Comparison of ENCODE assay signal across 16 mouse cellular contexts in genomic region chr2:103012782-103013575, GRCm38 (mm10).
A peak's percentile ranks its signal among the peaks of the same experiment; 100 is the strongest.
DNase-seq lines count a peak whose midpoint lies in the region; ATAC-seq and TF ChIP-seq lines count a peak whose summit lies in the region.
"Had no signal": no experiment of that assay in that cellular context is flagged by ENCODE, and none has a peak within 500 bp of the region (broad histone marks: within the 10 kb centered on the region; RNA-seq: fewer than 3 reads in every experiment).

No protein-coding gene starts in this region.

- H3K27ac ChIP-seq in heart, adult 2 months: no peak overlapping the region
- no peak overlapping the region for H3K27ac ChIP-seq in lung, postnatal 0 days (ENCODE audit: low read length)
- H3K27ac ChIP-seq in MEL (ENCODE audit: control insufficient read depth, low read depth, low read length): no peak overlapping the region
- H3K27ac ChIP-seq: heart, embryonic 15.5 days; lung, embryonic 15.5 days; midbrain, embryonic 12.5 days; neural tube, embryonic 12.5 days had no signal

- no peaks in the 10 kb centered on the region for H3K9me3 ChIP-seq in lung, postnatal 0 days (ENCODE audit: low read length)
- H3K9me3 ChIP-seq in MEL (replicated peaks; ENCODE audit: insufficient read depth, low read length): no peaks in the 10 kb centered on the region
- H3K9me3 ChIP-seq: G1E; heart, embryonic 15.5 days; lung, embryonic 15.5 days; midbrain, embryonic 12.5 days; neural tube, embryonic 12.5 days had no signal

- no peak for TF ChIP-seq EP300 in heart, adult 2 months (IDR thresholded peaks at IDR 0.05; ENCODE audit: insufficient read depth, low read depth, low read length)
- TF ChIP-seq EP300 in lung, postnatal 0 days (IDR thresholded peaks at IDR 0.05): no peak
- TF ChIP-seq EP300 in MEL (IDR thresholded peaks at IDR 0.05; ENCODE audit: low read depth in 1 of 2, low read length in 2 of 2): no peak

- no peak overlapping the region for H3K9ac ChIP-seq in heart, adult 2 months (ENCODE audit: low read depth, low read length)
- H3K9ac ChIP-seq in lung, postnatal 0 days (replicated peaks; ENCODE audit: low read depth): no peak overlapping the region
- no peak overlapping the region for H3K9ac ChIP-seq in MEL (ENCODE audit: control insufficient read depth, low read depth, low read length, poor library complexity, severe bottlenecking)
- H3K9ac ChIP-seq: heart, embryonic 15.5 days; lung, embryonic 15.5 days; midbrain, embryonic 12.5 days; neural tube, embryonic 12.5 days had no signal

- H3K4me3 ChIP-seq in heart, adult 2 months: no peak overlapping the region
- H3K4me3 ChIP-seq in lung, postnatal 0 days (ENCODE audit: low read depth, low read length): no peak overlapping the region
- no peak overlapping the region for H3K4me3 ChIP-seq in lung, adult 2 months (replicated peaks; ENCODE audit: extremely low read depth, low read depth, low read length)
- H3K4me3 ChIP-seq in MEL (ENCODE audit: control insufficient read depth in 1 of 2, insufficient read depth in 1 of 2, low read depth in 2 of 2, low read length in 2 of 2): no peak overlapping the region
- H3K4me3 ChIP-seq: heart, embryonic 15.5 days; lung, embryonic 15.5 days; midbrain, embryonic 12.5 days; neural tube, embryonic 12.5 days had no signal

- intact Hi-C loops in heart, adult 2 months (cut with DNase I): no loop called here
- intact Hi-C loops in left cerebral cortex, postnatal 10 days (cut with DNase I): loop anchor here (10.0 kb wide), 1 partner anchor 208 kb away; no protein-coding TSS in a partner anchor

- ATAC-seq in lung, postnatal 0 days: no peak
- ATAC-seq: hindbrain, embryonic 16.5 days had no signal

- no peaks in the 10 kb centered on the region for H3K27me3 ChIP-seq in heart, adult 2 months (ENCODE audit: control insufficient read depth, insufficient read depth, low read length)
- H3K27me3 ChIP-seq in lung, postnatal 0 days (replicated peaks; ENCODE audit: insufficient read depth, low read length): no peaks in the 10 kb centered on the region
- H3K27me3 ChIP-seq in MEL (ENCODE audit: control insufficient read depth in 1 of 2, insufficient read depth in 2 of 2, low read length in 2 of 2): no peaks in the 10 kb centered on the region
- H3K27me3 ChIP-seq: heart, embryonic 15.5 days; lung, embryonic 15.5 days; midbrain, embryonic 12.5 days; neural tube, embryonic 12.5 days had no signal

- no peaks in the 10 kb centered on the region for H3K79me2 ChIP-seq in heart, adult 2 months (replicated peaks; ENCODE audit: control insufficient read depth, insufficient read depth, low read length)
- no peaks in the 10 kb centered on the region for H3K79me2 ChIP-seq in MEL (ENCODE audit: control insufficient read depth, insufficient read depth, low read length, poor library complexity)

- DNase-seq in heart, adult 2 months: no peak
- DNase-seq in heart, adult 8-10 months (ENCODE audit: low spot score): no peak
- DNase-seq in lung, postnatal 0 days (ENCODE audit: low spot score): no peak
- no peak for DNase-seq in lung, adult 2 months
- DNase-seq in MEL (ENCODE audit: low read depth, low spot score): peak; percentile 49
- peak; percentile 19 for DNase-seq in naive thymus-derived CD4-positive, alpha-beta T cell, adult 2 months (ENCODE audit: low read depth)
- no peak for DNase-seq in left cerebral cortex, postnatal 10 days (ENCODE audit: extremely low spot score in 1 of 2, low spot score in 2 of 2)
- no peak for DNase-seq in urinary bladder, adult 18-20 months (ENCODE audit: low spot score in 2 of 2)
- DNase-seq: retina, postnatal 1 day; thymus, postnatal 25 days had no signal

- peak; percentile 57 for TF ChIP-seq CTCF in heart, adult 2 months (IDR thresholded peaks at IDR 0.05)
- TF ChIP-seq CTCF in lung, postnatal 0 days (IDR thresholded peaks at IDR 0.05): peak; percentile 51
- no peak; the same call in 1 of the 2 replicates for TF ChIP-seq CTCF in lung, adult 2 months (IDR thresholded peaks at IDR 0.05; ENCODE audit: insufficient read depth, low read length)
- peak; percentile 48 to 66 (median 50) for TF ChIP-seq CTCF in MEL (IDR thresholded peaks at IDR 0.05 in 2 of 3, conservative IDR thresholded peaks at IDR 0.05 in 1 of 3; ENCODE audit: control insufficient read depth in 1 of 3, insufficient read depth in 1 of 3, low read depth in 2 of 3, low read length in 3 of 3, poor library complexity in 1 of 3, severe bottlenecking in 1 of 3)

- WGBS in heart, adult 2 months: 86% methylated on average over 4 of the region's 4 CpGs
- 82% methylated on average over 4 of the region's 4 CpGs for WGBS in lung, postnatal 0 days
- 81% methylated on average over 4 of the region's 4 CpGs for WGBS in lung, adult 2 months

- TF ChIP-seq POLR2A in heart, adult 2 months (IDR thresholded peaks at IDR 0.05; ENCODE audit: insufficient read depth, low read depth, low read length): no peak
- no peak for TF ChIP-seq POLR2A in lung, adult 2 months (IDR thresholded peaks at IDR 0.05; ENCODE audit: borderline replicate concordance, extremely low read depth, low read depth, low read length)
- no peak for TF ChIP-seq POLR2A in MEL (IDR thresholded peaks at IDR 0.05; ENCODE audit: control insufficient read depth in 1 of 2, insufficient read depth in 1 of 2, low read depth in 1 of 2, low read length in 2 of 2, poor library complexity in 1 of 2)

- H3K4me1 ChIP-seq in heart, adult 2 months (ENCODE audit: control insufficient read depth, insufficient read depth, low read length): peaks cover 2% of the 10 kb centered on the region
- no peaks in the 10 kb centered on the region for H3K4me1 ChIP-seq in lung, postnatal 0 days (ENCODE audit: insufficient read depth, low read depth, low read length)
- H3K4me1 ChIP-seq in lung, adult 2 months (ENCODE audit: control insufficient read depth, insufficient read depth, low read length): no peaks in the 10 kb centered on the region
- H3K4me1 ChIP-seq in MEL (ENCODE audit: control insufficient read depth in 1 of 2, insufficient read depth in 2 of 2, low read length in 2 of 2): peaks cover 1 to 15% of the 10 kb centered on the region in 2 experiments
- H3K4me1 ChIP-seq: midbrain, embryonic 12.5 days; neural tube, embryonic 12.5 days had no signal

- peak; percentile 72 for TF ChIP-seq RAD21 in MEL (IDR thresholded peaks at IDR 0.05; ENCODE audit: low read depth, low read length)

- no peak overlapping the region for H3K4me2 ChIP-seq in lung, postnatal 0 days (replicated peaks; ENCODE audit: low read depth, low read length)
- H3K4me2 ChIP-seq: heart, embryonic 15.5 days; lung, embryonic 15.5 days; midbrain, embryonic 12.5 days; neural tube, embryonic 12.5 days had no signal

- no peaks in the 10 kb centered on the region for H3K36me3 ChIP-seq in heart, adult 2 months (ENCODE audit: control insufficient read depth, insufficient read depth, low read length)
- no peaks in the 10 kb centered on the region for H3K36me3 ChIP-seq in lung, postnatal 0 days (ENCODE audit: insufficient read depth, low read length)
- H3K36me3 ChIP-seq in MEL (ENCODE audit: control insufficient read depth in 1 of 2, insufficient read depth in 2 of 2, low read length in 2 of 2): peaks cover 0 to 14% of the 10 kb centered on the region in 2 experiments; a peak in 2 of 4 replicates
- H3K36me3 ChIP-seq: G1E; heart, embryonic 15.5 days; lung, embryonic 15.5 days; midbrain, embryonic 12.5 days; neural tube, embryonic 12.5 days had no signal

TF ChIP-seq in MEL, 35 proteins besides CTCF, POLR2A, EP300 and RAD21:
- TF ChIP-seq USF1 (IDR thresholded peaks at IDR 0.05; ENCODE audit: low read depth, low read length): no peak
- no peak for TF ChIP-seq ETS1 (IDR thresholded peaks at IDR 0.05; ENCODE audit: low read depth, low read length)
- TF ChIP-seq MYC (IDR thresholded peaks at IDR 0.05; ENCODE audit: low read depth, low read length): 0 out of 2 replicates have a peak, but pooled peaks have one; percentile 40
- TF ChIP-seq ZNF384 (IDR thresholded peaks at IDR 0.05; ENCODE audit: low read depth, low read length): no peak
- TF ChIP-seq GATA1 (IDR thresholded peaks at IDR 0.05; ENCODE audit: low read depth, low read length): no peak
- TF ChIP-seq GABPA (IDR thresholded peaks at IDR 0.05; ENCODE audit: low read depth, low read length): no peak
- no peak for TF ChIP-seq MAZ (IDR thresholded peaks at IDR 0.05; ENCODE audit: low read depth, low read length)
- no peak for TF ChIP-seq TBP (IDR thresholded peaks at IDR 0.05; ENCODE audit: low read depth, low read length)
- no peak for TF ChIP-seq HCFC1 (IDR thresholded peaks at IDR 0.05; ENCODE audit: low read depth, low read length)
- no peak for TF ChIP-seq NRF1 (IDR thresholded peaks at IDR 0.05; ENCODE audit: insufficient read depth, low read depth, low read length, poor library complexity, severe bottlenecking)
- TF ChIP-seq MEF2A (IDR thresholded peaks at IDR 0.05; ENCODE audit: extremely low read depth, insufficient replicate concordance, low read depth, low read length, poor library complexity, severe bottlenecking): no peak
- no peak for TF ChIP-seq SIN3A (IDR thresholded peaks at IDR 0.05; ENCODE audit: low read length)
- TF ChIP-seq ELF1 (IDR thresholded peaks at IDR 0.05; ENCODE audit: low read depth, low read length): no peak
- no peak for TF ChIP-seq ZKSCAN1 (IDR thresholded peaks at IDR 0.05; ENCODE audit: low read depth, low read length)
- no peak for TF ChIP-seq CHD2 (IDR thresholded peaks at IDR 0.05; ENCODE audit: low read length)
- peak; percentile 87 for TF ChIP-seq ZC3H11A (IDR thresholded peaks at IDR 0.05; ENCODE audit: low read depth, low read length)
- TF ChIP-seq MYB (IDR thresholded peaks at IDR 0.05; ENCODE audit: low read depth, low read length): no peak
- TF ChIP-seq E2F4 (IDR thresholded peaks at IDR 0.05; ENCODE audit: borderline replicate concordance, low read depth, low read length): no peak
- TF ChIP-seq SMC3 (IDR thresholded peaks at IDR 0.05; ENCODE audit: low read depth, low read length): peak; percentile 84
- TF ChIP-seq TAL1 (IDR thresholded peaks at IDR 0.05; ENCODE audit: low read length): no peak
- no peak for TF ChIP-seq NELFE (IDR thresholded peaks at IDR 0.05; ENCODE audit: low read depth, low read length)
- TF ChIP-seq UBTF (IDR thresholded peaks at IDR 0.05; ENCODE audit: borderline replicate concordance, insufficient read depth, low read depth, low read length): no peak

Comparison
In these comparisons a context has a peak if more than half of its experiments do, and no peak if none do; other contexts are left out.
1. DNase-seq: peak in MEL (single experiment) and naive thymus-derived CD4-positive, alpha-beta T cell, adult 2 months (single experiment); none in heart, adult 2 months (0 of 2), heart, adult 8-10 months (single experiment), lung, postnatal 0 days (single experiment), lung, adult 2 months (single experiment), left cerebral cortex, postnatal 10 days (0 of 2) and urinary bladder, adult 18-20 months (0 of 2).